Mouse (Mus musculus) 3T3-L1 (cell line): ENCODE results near the gene Fen1.
"Not testable (repeated sequence)": the region's sequence is repeated elsewhere in the genome, so short reads cannot be mapped to it uniquely, and the experiment has no call there.

Source experiments
- DNase-seq: peaks from one replicate; pipeline ENCODE4 v3.0.0-alpha.2; 2015; ENCODE audit warnings: low read depth, low spot score

Fen1 gene

GRCm38 (mm10) chr19:10182142-10182541, 21.8 kb downstream of the Fen1 start:
- no peak for DNase-seq

GRCm38 (mm10) chr19:10181225-10181624, 22.7 kb downstream of the Fen1 start:
- DNase-seq, result no peak

GRCm38 (mm10) chr19:10176941-10177372, 27.0 kb downstream of the Fen1 start:
- DNase-seq, result peak; percentile 38

DNA sequence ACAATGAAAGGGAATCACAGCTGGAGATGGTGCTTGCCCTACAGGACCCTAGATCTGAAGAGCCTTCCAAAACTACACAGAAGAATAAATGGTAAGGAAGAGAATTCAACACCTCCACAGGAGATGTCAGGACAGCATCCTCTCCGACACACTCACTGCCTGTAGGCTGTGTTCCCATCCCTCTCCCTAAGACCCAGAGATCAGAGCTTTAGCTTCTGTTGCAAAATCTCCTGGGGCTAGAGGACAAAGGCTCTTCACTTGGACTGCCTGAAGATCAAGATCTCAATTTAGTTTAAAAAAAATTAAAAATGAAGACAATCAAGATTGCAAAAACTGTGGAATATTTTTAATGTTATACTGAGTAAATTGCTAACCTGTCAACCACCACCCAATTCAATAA, 27.5 kb downstream of the Fen1 start:
- DNase-seq, result no peak

DNA sequence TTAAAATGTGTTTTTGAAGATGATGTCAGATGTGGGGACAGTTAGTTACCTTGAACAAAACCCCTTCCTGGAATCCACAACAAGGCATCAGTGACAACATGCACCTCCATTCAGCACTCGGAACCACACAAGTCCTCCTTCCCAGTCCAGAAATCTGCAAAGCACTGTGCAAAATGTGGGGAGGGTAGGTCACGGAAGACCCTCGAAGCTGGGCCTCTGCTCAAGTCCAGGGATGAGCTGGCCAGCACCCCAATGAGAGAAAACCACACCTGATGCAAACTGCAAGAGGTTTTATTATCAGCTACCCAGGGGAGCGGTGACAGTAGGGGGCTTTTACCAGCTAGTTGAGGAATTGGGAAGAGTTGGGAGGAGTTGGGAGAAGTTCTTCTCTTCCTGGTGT, 29.0 kb downstream of the Fen1 start:
- no peak for DNase-seq

GRCm38 (mm10) chr19:10173844-10174539, 30.0 kb downstream of the Fen1 start:
- no peak for DNase-seq

DNA sequence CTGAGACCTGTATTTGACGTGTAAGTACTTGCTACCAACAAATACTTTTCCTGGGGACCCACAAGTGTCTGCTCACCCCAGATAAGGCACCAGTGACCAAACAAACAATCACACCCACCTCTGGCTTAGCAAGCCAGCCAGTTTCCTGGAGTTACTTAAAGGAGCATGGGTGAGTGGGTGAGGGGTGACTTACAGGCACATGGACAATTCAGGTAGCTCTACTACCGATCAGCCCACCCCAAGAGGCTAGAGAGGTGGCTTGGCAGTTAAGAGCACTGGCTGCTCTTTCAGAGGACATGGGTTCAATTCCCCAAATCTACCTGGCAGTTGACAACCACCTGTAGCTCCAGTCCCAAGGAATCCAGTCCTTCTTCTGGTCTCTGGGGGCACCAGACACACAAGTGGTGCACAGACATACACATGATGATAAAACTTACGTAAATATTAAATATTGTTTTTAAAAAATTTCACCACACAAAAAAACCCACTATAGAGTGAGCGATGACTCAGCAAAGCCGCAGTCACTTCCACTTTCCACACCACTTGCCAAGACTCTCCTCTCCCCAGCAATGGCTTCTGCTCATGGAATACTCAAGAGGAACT, 30.8 kb downstream of the Fen1 start:
- DNase-seq, result peak; percentile 36

DNA sequence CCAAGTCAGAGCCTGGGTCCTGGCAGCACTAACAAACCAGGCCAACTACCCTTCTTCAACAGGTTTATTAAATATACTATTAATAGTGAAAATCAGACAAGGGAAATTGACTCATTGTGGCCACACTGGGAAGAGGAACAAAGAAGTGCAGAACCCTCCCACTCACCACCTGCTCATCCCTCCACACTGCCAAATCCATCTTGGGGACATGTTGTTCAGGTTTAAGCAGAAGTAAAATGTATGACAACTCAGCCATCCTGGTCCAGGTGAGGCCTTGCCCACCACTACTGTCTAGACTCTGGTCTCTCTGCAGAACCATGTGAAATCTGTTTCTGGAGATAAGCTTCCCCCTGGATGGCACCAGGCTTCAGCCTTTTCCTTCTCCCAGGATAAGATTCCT, 32.1 kb downstream of the Fen1 start:
- no peak for DNase-seq

- DNase-seq, result no peak
These were observed 32.6 kb downstream of the Fen1 start for GRCm38 (mm10) chr19:10171359-10171758.

- DNase-seq, result no peak
These were observed 33.5 kb downstream of the Fen1 start for GRCm38 (mm10) chr19:10170466-10170865.

DNA sequence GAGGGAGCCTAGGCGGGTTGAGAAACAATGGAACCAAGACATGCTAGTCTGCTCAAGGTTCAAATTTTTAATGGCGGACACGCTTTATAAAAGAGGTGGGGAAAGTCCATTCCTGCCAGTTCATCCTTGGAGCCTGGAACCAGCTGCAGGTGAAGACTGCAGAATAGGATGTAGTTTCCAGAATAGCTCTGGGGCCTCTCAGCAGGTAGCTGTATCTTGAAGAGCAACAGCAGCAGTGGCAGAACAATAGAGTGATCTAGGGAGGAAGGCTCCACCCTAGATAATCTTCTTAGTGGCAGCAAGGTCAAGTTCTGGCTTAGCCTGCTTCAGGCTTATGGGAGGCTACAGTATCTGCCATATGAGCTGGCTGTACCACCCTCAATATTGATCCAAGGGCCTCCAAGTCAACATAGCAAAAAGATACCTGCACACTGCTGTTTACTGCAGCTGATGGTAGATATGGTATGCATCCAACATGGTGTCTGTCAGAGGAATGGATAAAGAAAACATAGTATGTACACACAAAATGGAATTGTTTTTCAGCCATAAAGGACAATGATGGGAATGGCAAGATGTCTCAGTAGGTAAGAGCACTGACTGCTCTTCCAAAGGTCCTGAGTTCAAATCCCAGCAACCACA, 34.2 kb downstream of the Fen1 start:
- not testable (repeated sequence) for DNase-seq

DNA sequence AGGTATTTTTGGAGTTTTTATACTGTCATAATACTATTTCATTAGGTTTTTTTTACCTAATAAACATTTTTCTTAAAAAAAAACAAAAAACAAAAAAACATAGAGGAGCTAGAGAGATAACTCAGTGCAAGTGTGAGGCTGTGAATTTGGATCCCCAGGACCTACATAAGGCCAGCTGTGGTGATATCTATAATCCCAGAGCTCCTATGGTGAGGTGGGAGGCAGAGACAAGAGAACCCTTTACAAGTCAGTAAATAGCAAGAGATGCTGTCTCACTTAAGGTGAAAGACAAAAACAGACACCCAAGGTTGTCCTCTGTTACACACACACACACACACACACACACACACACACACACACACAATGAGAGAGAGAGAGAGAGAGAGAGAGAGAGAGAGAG, 34.8 kb downstream of the Fen1 start:
- no peak for DNase-seq

DNA sequence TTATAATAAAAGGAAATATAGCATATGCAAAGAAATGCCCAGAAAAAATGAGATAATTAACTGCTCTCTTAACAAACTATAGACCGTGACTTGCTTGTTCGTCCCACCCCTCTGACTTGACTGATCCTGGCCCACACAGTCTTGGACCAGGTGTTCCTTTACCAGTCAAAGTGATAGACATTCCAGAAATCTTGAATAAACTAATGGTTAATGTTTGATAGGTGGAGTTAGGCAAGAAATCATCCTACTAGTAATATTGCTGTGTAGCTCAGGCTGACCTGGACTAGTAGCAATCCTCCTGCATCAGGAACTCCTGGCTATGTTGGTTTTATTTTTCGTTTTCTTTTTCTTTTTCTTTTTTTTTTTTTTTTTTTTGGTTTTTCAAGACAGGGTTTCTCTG, 35.5 kb downstream of the Fen1 start:
- DNase-seq, result no peak

- no peak for DNase-seq
These were observed 36.0 kb downstream of the Fen1 start for GRCm38 (mm10) chr19:10167951-10168350.

GRCm38 (mm10) chr19:10167112-10167511, 36.9 kb downstream of the Fen1 start:
- DNase-seq, result no peak

- not testable (repeated sequence) for DNase-seq
These were observed 38.0 kb downstream of the Fen1 start for GRCm38 (mm10) chr19:10165928-10166327.

- no peak for DNase-seq
These were observed 40.1 kb downstream of the Fen1 start for GRCm38 (mm10) chr19:10163896-10164295.

DNA sequence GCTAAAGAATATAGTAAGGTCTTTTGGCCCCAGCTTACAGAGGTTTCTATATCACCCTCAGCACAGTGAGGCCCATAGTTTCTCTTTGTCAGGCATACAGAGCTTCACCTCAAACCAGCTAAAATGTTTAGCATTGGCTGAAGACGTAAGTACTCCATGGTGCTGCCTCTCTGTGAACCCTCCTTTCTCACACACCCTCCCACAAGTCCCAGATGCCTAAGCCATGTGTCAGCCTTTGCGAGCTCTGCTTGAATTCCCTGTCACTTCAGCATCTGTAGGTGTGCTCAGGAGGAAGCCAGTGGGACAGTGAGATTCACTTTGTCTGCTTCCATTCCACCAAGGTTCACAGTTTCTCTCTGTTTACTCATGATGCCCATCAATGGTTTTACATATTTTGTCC, 46.2 kb downstream of the Fen1 start:
- peak; percentile 69 for DNase-seq

- peak; percentile 86 for DNase-seq
These were observed 54.8 kb downstream of the Fen1 start for GRCm38 (mm10) chr19:10149189-10149588.
